Mouse (Mus musculus): ENCODE data around the gene Zfp97.

DNA sequence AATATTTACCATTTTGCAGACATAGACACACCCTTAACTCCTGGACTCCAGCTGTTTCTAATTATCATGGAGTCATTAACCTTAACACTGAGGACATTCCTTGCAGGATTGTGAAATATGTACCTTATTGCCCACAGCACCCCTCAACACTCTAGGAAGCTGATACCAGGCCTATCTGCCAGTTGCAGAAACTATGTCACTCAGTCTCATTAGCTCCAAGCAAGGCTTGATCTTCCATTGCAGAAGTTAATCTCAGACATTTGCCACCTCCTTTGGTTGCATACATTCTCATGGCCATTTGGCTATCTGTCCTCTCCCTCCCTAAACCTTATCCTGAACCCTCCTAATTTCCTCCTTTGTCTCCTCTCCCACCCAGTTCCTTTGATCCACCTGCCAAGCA lies 74.0 kb downstream of the Zfp97 start:
- TF ChIP-seq CTCF (IDR thresholded peaks at IDR 0.05; ENCODE audit: low read depth) (no peak), EP300 (IDR thresholded peaks at IDR 0.05; ENCODE audit: low read depth) (no peak)

Measured in heart, postnatal 0 days (tissue).